Mouse (Mus musculus) ovary, adult 18-20 months (tissue): ENCODE measurements around the gene Fut1.

Experiments used
- DNase-seq: peaks from one replicate; pipeline ENCODE4 v3.0.0; 2022; ENCODE audit warnings: low spot score, mixed read lengths

The Fut1 gene

DNA sequence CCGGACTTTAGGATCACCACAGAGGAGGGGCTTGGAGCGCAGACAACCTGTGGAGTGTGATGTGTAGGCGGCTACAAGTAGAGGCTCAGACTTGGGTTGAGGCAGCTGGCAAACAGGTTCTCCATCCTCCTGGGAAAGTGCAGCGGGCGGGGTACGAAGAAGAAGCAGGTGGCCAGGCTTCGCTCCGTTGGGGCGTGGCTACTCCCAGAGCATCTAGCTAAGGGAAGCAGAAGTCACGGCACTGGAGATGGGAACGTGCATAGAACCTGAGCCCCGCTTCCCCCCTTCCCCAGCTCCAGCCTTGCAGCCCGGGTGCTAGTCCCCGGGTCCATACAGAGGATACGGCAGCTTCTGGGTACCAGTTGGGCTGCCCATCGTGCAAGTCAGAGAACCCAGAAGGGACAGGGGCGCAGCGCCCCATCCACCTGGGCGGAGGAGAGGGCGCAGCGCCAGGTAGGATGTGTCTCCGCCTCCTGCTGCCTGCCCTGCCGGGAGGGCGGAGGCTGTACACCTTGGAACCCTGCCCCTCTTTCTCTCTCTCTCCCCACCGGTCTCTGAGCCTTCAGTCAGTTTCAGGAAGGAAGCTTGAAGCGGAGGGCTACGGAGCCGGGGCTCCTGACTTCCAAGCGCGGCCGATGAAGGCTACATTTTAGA lies at the start of gene Fut1:
Fut1 (plus strand) TSS at position 248 of the 654 bp plus-strand sequence.
- DNase-seq = no peak

DNA sequence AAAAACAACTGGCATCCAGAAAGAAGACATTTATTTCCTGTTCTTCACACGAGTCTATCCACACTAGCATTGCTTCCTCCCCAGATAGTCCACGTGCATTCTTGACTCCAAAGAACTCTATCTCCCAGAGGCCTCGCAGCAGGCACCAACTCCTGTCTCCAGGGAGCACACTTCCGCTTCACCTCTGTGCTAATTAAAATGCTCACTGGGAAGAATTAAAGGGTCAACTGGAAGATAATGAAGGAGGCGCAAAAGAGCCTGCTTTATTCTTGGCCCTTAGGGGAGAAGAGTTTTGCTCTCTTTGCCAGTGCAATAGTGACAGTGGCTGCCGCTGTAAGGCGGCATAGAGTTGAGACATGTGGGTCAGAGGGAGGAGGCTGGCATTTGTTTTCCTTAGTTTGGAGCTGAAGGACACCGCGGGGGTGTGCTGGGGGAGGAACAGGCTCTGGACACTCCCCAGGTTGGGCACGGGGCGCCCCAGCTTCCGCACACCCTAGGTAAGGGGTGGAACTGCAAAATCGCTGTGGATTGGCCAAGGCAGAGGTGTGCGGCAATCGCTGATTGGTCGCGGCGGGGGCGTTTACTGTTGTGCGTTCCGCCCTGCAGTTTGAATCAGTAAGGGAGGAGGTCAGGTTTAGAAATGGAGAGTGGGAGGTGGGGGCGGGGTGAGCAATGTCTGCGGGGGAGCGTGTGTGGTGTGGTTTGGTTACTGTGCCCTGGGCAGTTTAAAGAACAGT lies 49.1 kb upstream of the Fut1 start:
- DNase-seq = peak; percentile 97

DNA sequence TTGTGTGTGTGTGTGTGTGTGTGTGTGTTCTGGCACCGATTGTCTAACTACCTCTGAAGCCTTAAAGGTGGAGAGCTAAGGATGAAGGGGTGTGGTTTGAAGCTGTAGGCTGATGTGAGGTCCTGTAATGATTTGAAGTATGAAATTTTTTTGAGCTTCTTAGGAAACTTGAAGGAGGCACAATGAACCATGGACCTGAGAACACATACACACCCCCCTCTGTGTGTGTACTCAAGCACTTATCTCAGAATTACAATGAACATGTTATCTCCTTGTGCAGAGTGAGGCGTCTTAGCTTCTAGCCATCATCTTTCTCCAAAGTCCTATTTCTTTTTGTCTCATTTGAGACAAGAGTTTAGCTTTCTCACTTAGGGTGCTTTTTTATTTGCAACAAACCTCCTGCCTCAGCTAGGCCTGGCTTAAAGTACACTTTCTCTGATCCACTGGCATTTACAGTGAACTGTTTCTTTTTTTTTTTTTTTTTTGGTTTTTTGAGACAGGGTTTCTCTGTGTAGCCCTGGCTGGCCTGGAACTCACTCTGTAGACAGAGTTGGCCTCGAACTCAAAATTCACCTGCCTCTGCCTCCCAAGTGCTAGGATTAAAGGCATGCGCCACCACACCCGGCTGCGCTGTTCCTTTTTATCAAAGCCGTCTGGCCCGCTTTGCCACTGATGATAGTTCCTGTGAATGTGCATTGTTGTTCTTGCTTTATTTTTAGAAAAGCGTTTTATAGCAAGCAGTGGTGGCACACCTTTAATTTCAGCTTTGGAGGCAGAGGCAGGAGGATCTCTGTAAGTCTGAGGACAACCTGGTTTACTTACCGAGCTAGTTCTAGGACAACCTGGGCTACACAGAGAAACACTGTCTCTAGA lies 48.3 kb upstream of the Fut1 start:
- DNase-seq = no peak

DNA sequence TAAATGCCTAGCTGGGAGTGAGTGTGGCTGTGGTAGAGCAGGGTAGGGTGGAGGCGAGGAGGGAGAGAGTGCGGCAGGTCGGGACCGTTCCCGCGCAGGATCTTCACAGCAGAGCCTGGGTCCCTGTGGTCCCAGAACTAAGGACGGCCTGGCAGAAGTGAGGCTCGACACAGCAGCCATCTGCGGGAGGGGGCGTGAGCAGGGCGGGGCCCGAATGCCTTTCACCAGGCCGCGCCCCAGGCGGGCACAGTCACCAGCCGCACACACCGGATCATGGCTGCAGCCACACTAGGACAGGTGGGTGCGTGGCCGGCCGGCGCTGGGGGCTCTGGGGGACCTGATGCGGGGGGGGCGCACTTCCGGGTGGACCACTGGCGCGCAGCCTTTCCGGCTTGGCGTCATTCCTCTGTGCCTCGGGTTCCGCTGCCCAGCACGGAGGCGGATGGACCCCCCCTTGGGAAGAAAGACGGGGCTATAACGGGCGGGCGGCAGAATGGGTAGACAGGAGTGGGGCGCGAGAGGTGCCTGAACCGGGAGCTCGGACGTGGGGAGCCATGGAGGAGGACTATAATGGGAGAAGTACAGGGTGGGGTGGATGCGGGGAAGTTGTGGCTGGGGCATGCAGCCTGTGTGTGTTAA lies 46.9 kb upstream of the Fut1 start, which contains the start of gene Bcat2:
Bcat2 (plus strand) TSS at position 51 of the 639 bp plus-strand sequence.
- DNase-seq = peak; percentile 73

DNA sequence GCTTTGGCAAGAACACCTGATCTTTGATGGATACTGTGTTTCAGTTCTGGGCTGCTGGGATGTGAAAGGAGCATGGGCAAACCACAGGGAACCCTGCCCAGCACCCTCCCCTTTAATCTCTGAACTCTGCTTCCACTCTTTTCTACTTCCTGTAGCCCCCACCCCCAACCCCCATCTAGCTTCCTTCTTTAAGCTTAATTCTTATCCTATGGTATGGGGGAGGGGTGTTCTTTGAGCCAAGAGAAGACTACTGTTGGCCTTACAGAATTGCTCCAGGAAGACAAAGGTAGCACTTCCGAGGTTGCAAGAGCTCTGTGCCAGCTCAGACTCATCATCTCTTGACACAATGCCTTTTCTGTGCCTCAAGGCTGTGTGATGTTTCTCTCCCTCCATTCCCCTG lies 45.1 kb upstream of the Fut1 start:
- no peak for DNase-seq

DNA sequence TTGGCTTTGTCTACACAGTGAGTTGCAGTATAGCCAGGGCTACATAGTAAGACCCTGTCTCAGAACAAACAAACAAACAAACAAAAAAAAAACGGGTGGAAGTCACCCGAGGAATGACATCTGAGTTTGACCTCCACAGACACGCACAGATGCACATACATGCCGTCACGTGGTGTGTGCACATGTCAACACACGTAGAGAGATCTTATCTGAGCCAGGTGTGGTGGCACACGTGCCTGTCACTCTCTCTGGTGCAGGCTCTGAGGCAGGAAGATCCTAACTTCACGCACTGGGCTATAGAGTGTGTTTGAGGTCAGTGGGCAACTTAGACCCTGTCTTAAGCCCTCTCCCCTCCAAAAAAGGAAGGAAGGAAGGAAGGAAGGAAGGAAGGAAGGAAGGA lies 43.1 kb upstream of the Fut1 start:
- DNase-seq = no peak

DNA sequence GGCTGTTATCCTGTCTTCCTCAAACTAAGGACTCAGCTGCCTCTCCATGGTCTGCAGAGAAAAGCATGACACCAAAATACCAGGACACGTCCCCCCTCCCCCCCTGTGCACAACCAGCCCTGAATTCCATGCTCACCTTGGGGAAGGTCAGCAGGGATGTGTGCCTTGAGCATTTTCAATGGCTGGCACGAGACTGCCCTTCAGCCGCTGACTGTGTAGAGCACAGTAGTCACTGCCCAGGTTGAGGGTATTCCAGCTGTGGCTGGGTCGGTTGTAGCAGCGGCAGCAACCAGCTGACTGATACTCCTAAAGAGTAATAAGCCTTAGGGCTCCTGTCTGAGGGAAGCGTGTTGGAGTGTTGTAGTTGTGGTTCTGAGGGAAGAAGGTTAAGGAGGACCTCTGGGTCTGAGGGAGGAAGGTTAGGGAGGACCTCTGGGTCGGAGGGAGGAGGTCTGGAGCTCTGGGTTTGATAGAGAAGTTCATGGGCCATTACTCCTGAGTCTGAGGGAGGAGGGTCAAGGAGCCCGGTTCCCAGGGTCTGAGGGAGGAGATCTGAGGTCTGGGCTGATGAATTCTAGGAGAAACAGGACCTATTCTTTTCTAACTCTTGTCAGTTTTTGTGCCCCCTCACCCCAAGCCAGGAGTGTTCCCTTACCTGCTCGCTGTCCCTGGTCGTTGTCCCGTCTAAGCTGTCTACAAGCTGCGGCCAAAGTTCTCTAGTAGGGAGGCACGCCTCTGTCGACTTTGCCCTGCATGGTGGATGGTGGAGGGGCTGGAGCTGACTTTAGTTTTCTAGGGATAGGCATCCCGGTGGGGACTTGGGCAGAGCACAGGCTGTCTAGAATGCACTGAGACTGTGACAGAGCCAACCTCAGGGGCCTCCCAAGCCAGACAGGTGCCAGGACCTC lies 42.4 kb upstream of the Fut1 start:
- DNase-seq = no peak

DNA sequence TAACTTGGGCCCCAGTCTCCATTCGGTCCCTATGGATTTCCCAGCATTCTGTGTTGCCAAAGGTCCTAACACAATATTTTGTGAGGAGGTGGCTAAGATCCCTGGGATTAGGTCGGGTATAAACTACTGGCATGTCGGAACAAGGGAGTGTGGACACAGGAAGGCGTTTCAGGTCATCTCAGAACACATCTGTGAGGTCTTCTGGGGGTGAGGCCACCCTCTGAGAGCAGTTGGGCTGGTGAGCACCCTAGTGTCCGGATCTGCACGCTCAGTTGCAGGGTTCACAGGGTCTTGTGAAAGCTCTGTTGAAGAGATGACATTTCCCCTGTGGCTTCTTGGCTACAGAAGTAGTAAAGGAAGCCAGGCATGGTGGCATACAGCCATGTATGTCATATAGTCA lies 31.2 kb upstream of the Fut1 start:
- DNase-seq = no peak

DNA sequence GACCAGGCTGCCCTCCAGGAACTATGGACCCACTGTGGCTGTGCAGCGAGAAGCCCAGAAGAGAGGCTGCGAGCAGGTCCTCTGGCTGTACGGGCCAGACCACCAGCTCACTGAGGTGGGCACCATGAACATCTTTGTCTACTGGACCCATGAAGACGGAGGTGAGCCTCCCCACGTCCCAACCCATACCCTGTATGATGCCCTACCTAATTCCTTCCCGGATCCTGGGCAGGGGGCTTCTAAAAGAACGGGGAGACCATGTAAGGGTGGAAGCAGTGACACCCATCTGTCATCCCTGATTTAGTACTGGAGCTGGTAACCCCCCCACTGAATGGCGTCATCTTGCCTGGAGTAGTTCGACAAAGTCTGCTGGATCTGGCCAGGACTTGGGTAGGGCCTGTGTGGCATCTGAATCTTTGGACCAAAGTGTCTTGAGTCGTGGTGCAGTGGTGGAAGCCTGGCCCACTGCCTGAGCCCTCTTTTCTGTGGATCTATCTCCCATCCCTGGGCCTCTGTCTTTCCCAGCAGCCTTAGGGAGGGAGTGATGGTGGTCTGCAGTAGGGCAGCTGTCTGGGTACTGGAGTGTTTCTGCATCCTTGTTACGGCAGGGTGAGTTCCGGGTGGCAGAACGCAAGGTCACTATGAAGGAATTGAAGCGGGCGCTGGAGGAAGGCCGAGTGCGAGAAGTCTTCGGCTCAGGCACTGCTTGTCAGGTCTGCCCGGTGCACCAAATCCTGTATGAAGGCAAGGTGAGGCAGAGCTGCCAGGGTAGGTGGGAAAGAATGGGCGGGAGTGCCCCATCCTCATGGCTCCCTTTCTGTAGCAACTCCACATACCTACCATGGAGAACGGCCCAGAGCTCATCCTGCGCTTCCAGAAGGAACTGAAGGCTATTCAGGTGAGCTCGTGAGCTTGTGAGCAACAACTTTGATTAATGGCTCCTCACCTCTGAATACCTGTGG lies 29.2 kb upstream of the Fut1 start:
- DNase-seq = no peak

DNA sequence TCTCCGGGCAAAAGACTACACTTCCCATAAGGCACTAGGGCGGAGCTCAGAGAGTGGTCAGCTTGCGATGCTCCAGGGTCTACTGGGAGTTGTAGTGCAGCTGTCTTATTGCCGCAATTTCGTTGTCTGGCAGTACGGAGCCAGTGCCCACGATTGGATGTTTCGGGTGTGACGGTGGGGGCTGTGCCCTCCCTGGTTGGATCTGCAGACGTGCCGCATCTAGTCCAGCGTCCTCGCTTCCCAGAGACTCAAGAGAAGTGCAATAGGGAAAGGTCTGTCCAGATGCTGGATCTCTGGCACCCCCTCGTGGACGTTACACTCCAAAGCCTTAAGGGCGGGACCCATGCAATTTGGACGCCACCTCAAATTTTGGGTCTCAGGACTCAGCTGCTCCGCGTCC lies 27.9 kb upstream of the Fut1 start:
- peak; percentile 94 for DNase-seq

DNA sequence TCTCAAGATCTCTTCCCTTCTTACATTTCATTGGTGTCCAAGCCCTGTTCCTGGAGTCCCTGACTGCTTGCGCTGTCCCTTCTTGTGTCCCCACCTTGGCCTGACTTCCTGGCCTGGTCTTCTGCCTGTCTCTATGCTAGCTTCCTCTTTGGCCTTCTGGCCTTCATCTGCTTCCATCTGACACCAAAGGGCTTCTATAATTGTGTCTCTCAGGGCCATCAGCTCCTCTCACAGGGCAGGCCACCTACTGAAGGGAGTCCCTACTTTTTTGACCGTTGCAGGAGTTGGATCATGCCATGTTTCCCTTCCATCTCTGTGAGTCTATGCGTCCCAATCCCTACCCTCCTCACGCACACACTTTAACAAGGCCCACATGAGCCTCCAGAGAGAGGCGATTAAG lies 27.2 kb upstream of the Fut1 start:
- no peak for DNase-seq

DNA sequence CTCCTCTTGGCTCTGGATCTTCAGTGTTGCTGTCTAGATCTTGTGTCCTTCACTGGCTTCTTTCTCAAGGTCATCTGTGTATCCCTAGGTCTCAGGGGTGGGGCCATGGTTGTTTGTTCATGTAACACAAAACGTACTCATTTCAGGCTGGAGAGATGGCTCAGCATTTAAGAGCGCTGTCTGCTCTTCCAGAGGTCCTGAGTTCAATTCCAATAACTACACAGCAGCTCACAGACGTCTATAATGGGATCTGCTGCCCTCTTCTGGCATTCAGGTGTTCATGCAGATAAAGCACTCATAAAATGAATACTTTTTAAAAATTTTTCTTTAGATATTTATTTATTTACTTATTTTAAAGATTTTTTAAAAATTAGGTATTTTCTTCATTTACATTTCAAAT lies 26.2 kb upstream of the Fut1 start:
- no peak for DNase-seq

DNA sequence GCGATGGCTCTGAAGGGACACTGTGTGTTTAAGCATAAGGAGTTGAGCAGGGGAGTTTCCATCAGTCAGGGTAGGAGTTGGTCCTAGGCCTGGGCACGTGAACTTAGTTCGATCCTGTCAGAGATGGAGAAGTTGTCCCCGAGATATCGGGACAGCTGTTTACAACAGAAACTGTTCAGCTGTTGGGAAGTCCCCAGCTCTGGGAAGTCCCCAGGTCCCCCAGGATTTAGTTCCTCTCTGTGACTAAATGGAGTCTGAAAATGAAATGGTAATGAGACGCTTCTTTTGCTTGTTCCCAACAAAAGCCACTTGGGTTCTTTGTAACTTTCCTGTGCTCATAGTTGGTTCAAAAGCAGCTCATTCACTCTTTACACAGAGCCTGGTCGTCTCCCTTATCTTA lies 25.2 kb upstream of the Fut1 start:
- DNase-seq = no peak

DNA sequence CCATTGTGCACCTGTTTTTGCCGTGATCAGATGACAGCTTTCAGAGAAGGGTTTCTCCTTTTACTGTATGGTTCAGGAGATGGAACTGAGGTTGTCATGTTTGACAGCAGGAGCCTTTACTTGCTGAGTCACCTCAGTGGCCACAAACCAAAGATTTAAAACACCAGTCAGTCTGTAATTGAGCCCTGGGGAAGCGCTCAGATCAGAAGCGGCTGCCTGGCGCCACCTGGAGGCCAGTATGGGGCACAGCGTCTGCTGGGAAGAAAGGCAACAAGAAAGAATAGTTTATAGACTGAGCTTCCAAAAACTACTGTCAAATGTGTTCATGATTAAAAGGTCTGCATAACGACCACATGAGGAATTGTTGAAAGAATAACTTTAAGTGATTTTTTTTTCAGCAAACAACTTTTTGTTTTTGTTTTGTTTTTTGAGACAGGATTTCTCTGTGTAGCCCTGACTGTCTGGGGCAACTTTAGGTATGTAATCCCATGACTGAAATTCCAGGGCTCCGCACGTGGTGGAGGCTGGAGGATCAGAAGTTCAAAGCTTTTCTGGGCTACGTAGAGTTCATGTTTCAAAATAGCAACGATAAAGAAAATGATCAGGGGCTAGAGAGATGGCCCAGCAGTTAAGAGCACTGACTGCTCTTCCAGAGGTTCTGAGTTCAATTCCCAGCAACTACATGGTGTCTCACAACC lies 23.8 kb upstream of the Fut1 start:
- DNase-seq = no peak

DNA sequence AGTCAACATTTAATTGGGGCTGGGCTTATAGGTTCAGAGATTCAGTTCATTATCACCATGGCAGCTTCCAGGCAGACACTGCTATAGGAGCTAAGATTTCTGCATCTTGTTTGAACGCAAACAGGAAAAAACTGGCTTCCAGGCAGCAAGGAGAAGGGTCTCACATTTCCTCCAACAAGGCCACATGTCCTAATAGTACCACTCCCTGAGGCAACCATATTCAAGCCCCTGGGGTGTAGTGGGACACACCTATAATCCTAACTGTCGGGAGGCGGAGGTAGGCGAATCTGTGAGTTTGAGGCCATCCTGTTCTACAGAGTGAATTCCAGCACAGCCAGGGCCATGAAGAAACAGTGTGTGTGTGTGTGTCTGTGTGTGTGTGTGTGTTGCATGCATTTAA lies 21.9 kb upstream of the Fut1 start:
- DNase-seq = no peak

DNA sequence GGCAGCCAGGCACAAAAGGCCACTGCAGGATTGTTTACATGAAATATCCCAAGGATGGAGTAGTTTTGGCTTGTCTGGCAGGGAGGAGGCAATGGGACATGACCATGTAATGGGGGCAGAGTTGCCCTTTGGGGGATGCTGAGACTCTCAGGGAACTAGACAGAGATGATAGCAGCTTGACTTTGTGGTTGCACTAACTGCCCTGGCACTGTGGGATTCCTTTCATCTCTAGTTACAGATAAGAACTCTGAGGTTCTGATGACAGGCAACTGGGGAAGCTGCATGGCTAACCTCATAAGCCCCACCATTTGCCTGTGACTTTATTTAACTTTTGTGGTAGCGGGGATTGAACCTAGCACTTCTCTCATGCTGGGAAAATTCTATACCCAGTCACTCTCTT lies 21.0 kb upstream of the Fut1 start:
- no peak for DNase-seq

DNA sequence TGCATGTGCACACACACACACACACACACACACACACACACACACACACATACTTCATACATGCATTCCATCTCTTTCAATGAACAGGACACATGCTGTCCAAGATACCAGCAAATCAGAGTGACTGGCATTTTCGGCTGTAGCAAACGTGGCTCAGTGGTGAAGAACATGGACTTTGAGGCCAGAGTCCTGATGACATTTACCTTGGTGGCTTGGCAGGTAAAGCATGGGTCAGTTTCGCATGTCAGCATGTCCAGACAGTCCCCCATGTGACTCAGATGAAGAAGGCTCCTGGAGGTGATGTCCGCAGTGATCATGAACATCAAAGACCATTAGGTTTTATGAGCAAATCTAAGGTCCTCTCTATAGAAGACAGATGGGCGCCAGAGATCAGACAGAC lies 20.1 kb upstream of the Fut1 start:
- DNase-seq = no peak

DNA sequence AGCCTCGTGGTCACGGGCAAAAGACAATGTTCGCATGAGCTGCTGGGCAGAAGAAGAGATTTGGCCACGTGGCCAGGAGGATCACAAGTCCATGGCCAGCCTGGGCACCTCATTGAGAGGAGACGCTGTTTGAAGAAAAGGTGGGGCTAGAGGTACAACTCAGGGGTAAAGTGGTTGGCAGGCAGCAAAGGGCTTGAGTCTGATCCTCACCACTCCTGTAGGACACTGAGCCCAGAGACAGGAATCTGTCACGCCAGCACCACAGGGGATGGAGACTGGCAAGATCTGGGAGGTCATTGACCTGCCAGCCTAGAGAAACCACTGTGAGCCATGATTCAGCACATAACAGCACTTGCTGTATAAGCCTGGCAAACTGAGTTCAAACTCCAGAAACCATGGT lies 19.6 kb upstream of the Fut1 start:
- DNase-seq = no peak
